ENCODE assay signal across 11 mouse cellular contexts in genomic region chr4:124765802-124766565, GRCm38 (mm10). TPM values are rescaled to one million over a fixed set of nuclear protein-coding genes. Genes with fewer than 3 reads are reported as not detected.
DNase-seq lines count a peak whose midpoint lies in the region; ATAC-seq lines count a peak whose summit lies in the region.
"Had no signal": no experiment of that assay in that cellular context is flagged by ENCODE, and none has a peak within 500 bp of the region (broad histone marks: within the 10 kb centered on the region; RNA-seq: fewer than 3 reads in every experiment).

No protein-coding gene starts in this region.

- H3K9me3 ChIP-seq in heart, embryonic 15.5 days (replicated peaks): no peaks in the 10 kb centered on the region
- H3K9me3 ChIP-seq in liver, embryonic 15.5 days (replicated peaks): no peaks in the 10 kb centered on the region
- H3K9me3 ChIP-seq in midbrain, embryonic 15.5 days: no peaks in the 10 kb centered on the region
- H3K9me3 ChIP-seq: neural tube, embryonic 12.5 days had no signal

- 0 out of 2 replicates have a peak overlapping the region, but pooled peaks have one; percentile 5 for H3K27ac ChIP-seq in heart, embryonic 15.5 days
- peak overlapping the region; percentile 51 for H3K27ac ChIP-seq in liver, embryonic 15.5 days (replicated peaks)
- H3K27ac ChIP-seq in midbrain, embryonic 15.5 days: no peak overlapping the region
- H3K27ac ChIP-seq: hindbrain, postnatal 0 days; neural tube, embryonic 12.5 days had no signal

- no peak overlapping the region for H3K4me2 ChIP-seq in heart, embryonic 15.5 days
- peak overlapping the region; percentile 31 for H3K4me2 ChIP-seq in liver, embryonic 15.5 days
- H3K4me2 ChIP-seq in midbrain, embryonic 15.5 days: no peak overlapping the region
- H3K4me2 ChIP-seq: neural tube, embryonic 12.5 days had no signal

- H3K4me1 ChIP-seq in heart, embryonic 15.5 days (replicated peaks): peaks cover 15% of the 10 kb centered on the region
- H3K4me1 ChIP-seq in liver, embryonic 15.5 days (replicated peaks): peaks cover 70% of the 10 kb centered on the region
- H3K4me1 ChIP-seq in midbrain, embryonic 15.5 days: no peaks in the 10 kb centered on the region
- H3K4me1 ChIP-seq: neural tube, embryonic 12.5 days had no signal

- H3K27me3 ChIP-seq in heart, embryonic 15.5 days: no peaks in the 10 kb centered on the region
- H3K27me3 ChIP-seq in liver, embryonic 15.5 days: no peaks in the 10 kb centered on the region
- no peaks in the 10 kb centered on the region for H3K27me3 ChIP-seq in midbrain, embryonic 15.5 days (replicated peaks)
- H3K27me3 ChIP-seq: neural tube, embryonic 12.5 days had no signal

- H3K4me3 ChIP-seq in heart, embryonic 15.5 days: no peak overlapping the region
- no peak overlapping the region for H3K4me3 ChIP-seq in liver, embryonic 15.5 days (replicated peaks)
- H3K4me3 ChIP-seq in midbrain, embryonic 15.5 days: no peak overlapping the region
- H3K4me3 ChIP-seq: neural tube, embryonic 12.5 days had no signal

- DNase-seq in heart, adult 9 months (ENCODE audit: low spot score in 2 of 2): peak; percentile 17 to 34
- DNase-seq in heart, postnatal 14 days: no peak
- peak; percentile 35 for DNase-seq in lung, postnatal 10 days
- DNase-seq in lung, postnatal 4 days: no peak
- DNase-seq in yolk sac, embryonic 10.5 days (ENCODE audit: low spot score): no peak
- DNase-seq: adrenal gland, postnatal 14 days had no signal

- no peak for ATAC-seq in heart, embryonic 15.5 days (replicated peaks; ENCODE audit: insufficient number of reproducible peaks, insufficient read depth, low FRiP score, low read depth)
- no peak for ATAC-seq in liver, embryonic 15.5 days (ENCODE audit: insufficient read depth)
- no peak for ATAC-seq in midbrain, embryonic 15.5 days (replicated peaks)
- ATAC-seq: hindbrain, postnatal 0 days had no signal

- 63% methylated on average over 23 of the region's 23 CpGs for WGBS in heart, embryonic 15.5 days
- 49% methylated on average over 23 of the region's 23 CpGs for WGBS in liver, embryonic 15.5 days (ENCODE audit: insufficient replicate concordance)
- WGBS in midbrain, embryonic 15.5 days: 90% methylated on average over 23 of the region's 23 CpGs

- intact Hi-C loops in heart, postnatal 14 days (cut with DNase I): no loop called here

- no peak overlapping the region for H3K9ac ChIP-seq in heart, embryonic 15.5 days
- no peak overlapping the region for H3K9ac ChIP-seq in liver, embryonic 15.5 days
- no peak overlapping the region for H3K9ac ChIP-seq in midbrain, embryonic 15.5 days
- H3K9ac ChIP-seq: neural tube, embryonic 12.5 days had no signal

- no peaks in the 10 kb centered on the region for H3K36me3 ChIP-seq in heart, embryonic 15.5 days
- H3K36me3 ChIP-seq in liver, embryonic 15.5 days (replicated peaks): peaks cover 11% of the 10 kb centered on the region
- H3K36me3 ChIP-seq in midbrain, embryonic 15.5 days (replicated peaks): no peaks in the 10 kb centered on the region
- H3K36me3 ChIP-seq: neural tube, embryonic 12.5 days had no signal

RNA-seq across cellular contexts. Expression of gene Inpp5b, which starts 24.3 kb away (rescaled TPM):
- total RNA-seq in heart, postnatal 14 days (2021): 10 to 100 TPM; 12.5 to 13.6 TPM
- polyA plus RNA-seq in heart, embryonic 15.5 days (2015; fragmentation: Nextera tagmentation; extraction: Ambion mirVana): 13.7 and 15.5 TPM in 2 replicates
- polyA plus RNA-seq in liver, embryonic 15.5 days (2015; fragmentation: Nextera tagmentation; extraction: Ambion mirVana): 38.1 and 38.3 TPM in 2 replicates
- 22.4 and 29.1 TPM in 2 replicates for polyA plus RNA-seq in midbrain, embryonic 15.5 days (2015; fragmentation: Nextera tagmentation; extraction: Ambion mirVana)

RNA-seq across cellular contexts. Expression of gene Mtf1, which starts 35.9 kb away (rescaled TPM):
- total RNA-seq in heart, postnatal 14 days (2021): 10 to 100 TPM; 12.8 to 15.7 TPM
- 10.1 and 10.6 TPM in 2 replicates for polyA plus RNA-seq in heart, embryonic 15.5 days (2015; fragmentation: Nextera tagmentation; extraction: Ambion mirVana)
- polyA plus RNA-seq in liver, embryonic 15.5 days (2015; fragmentation: Nextera tagmentation; extraction: Ambion mirVana): 11.8 and 12.4 TPM in 2 replicates
- 13.7 and 16.0 TPM in 2 replicates for polyA plus RNA-seq in midbrain, embryonic 15.5 days (2015; fragmentation: Nextera tagmentation; extraction: Ambion mirVana)

RNA-seq across cellular contexts. Expression of gene Sf3a3, which starts 51.4 kb away (rescaled TPM):
- total RNA-seq in heart, postnatal 14 days (2021): 10 to 100 TPM; 19.2 to 21.5 TPM
- 73.6 and 86.5 TPM in 2 replicates for polyA plus RNA-seq in heart, embryonic 15.5 days (2015; fragmentation: Nextera tagmentation; extraction: Ambion mirVana)
- 53.9 and 58.2 TPM in 2 replicates for polyA plus RNA-seq in liver, embryonic 15.5 days (2015; fragmentation: Nextera tagmentation; extraction: Ambion mirVana)
- 110 and 112 TPM in 2 replicates for polyA plus RNA-seq in midbrain, embryonic 15.5 days (2015; fragmentation: Nextera tagmentation; extraction: Ambion mirVana)

Comparison
In these comparisons a context has a peak if more than half of its experiments do, and no peak if none do; other contexts are left out.
1. DNase-seq: peak in heart, adult 9 months (2 of 2) and lung, postnatal 10 days (single experiment); none in heart, postnatal 14 days (0 of 2), lung, postnatal 4 days (0 of 2) and yolk sac, embryonic 10.5 days (single experiment).